35 mouse cellular contexts compared by ENCODE assay signal in the genomic region with DNA sequence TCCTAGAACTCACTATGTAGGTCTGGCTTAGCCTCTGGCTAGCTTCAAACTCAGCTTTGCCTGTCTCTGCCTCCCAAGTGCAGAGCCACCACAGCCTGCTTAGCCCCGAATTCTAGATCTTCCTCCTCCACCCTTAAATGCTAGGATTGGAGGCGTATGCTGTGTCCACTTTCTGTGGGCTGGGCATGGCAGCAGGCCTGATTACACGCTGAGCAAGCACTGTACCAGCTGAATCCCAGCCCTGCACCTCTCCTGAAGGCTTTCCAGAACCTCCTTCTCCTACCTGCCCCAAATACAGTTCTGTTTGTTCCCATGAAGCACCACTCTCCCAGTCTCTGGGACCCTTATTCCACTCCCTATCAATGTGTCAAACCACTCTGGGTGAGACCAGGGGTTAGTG.
"Had no signal": no experiment of that assay in that cellular context is flagged by ENCODE, and none has a peak within 500 bp of the region (broad histone marks: within the 10 kb centered on the region; RNA-seq: fewer than 3 reads in every experiment).

No protein-coding gene starts in this region.

- H3K27me3 ChIP-seq: heart, embryonic 12.5 days; heart, embryonic 13.5 days; heart, embryonic 15.5 days; hindbrain, embryonic 12.5 days; hindbrain, embryonic 13.5 days; hindbrain, embryonic 15.5 days; intestine, embryonic 15.5 days; kidney, embryonic 15.5 days had no signal

- DNase-seq: heart, postnatal 10 days; heart, postnatal 14 days; heart, postnatal 36 days; heart, postnatal 4 days; kidney, adult 11 months; kidney, adult 18-20 months; kidney, adult 2 months; kidney, adult 8-10 months; kidney, adult 9 months; kidney, postnatal 10 days; kidney, postnatal 14 days; kidney, postnatal 25 days; kidney, postnatal 36 days; kidney, postnatal 4 days; layer of hippocampus, adult 9-11 months; layer of hippocampus, postnatal 36 days had no signal

- H3K9me3 ChIP-seq: heart, embryonic 10.5 days; heart, embryonic 12.5 days; heart, embryonic 13.5 days; heart, embryonic 15.5 days; hindbrain, embryonic 12.5 days; hindbrain, embryonic 13.5 days; hindbrain, embryonic 15.5 days; intestine, embryonic 15.5 days; kidney, embryonic 15.5 days had no signal

- H3K27ac ChIP-seq: heart, embryonic 10.5 days; heart, embryonic 13.5 days; heart, embryonic 15.5 days; hindbrain, embryonic 10.5 days; hindbrain, embryonic 12.5 days; hindbrain, embryonic 13.5 days; hindbrain, embryonic 14.5 days; hindbrain, embryonic 15.5 days; hindbrain, postnatal 0 days; intestine, embryonic 15.5 days; kidney, embryonic 15.5 days; kidney, postnatal 0 days; layer of hippocampus, adult 2 months; left cerebral cortex, adult 2 months had no signal

- H3K4me1 ChIP-seq: heart, embryonic 10.5 days; heart, embryonic 12.5 days; heart, embryonic 13.5 days; heart, embryonic 15.5 days; hindbrain, embryonic 10.5 days; hindbrain, embryonic 12.5 days; hindbrain, embryonic 13.5 days; hindbrain, embryonic 15.5 days; intestine, embryonic 15.5 days; kidney, embryonic 15.5 days had no signal

- ATAC-seq: hindbrain, embryonic 16.5 days; hindbrain, postnatal 0 days; inflammation-experienced regulatory T-cells, adult 6 months; intestine, embryonic 15.5 days; intestine, postnatal 0 days had no signal

- H3K4me3 ChIP-seq: heart, embryonic 10.5 days; heart, embryonic 12.5 days; heart, embryonic 13.5 days; heart, embryonic 15.5 days; hindbrain, embryonic 10.5 days; hindbrain, embryonic 12.5 days; hindbrain, embryonic 13.5 days; hindbrain, embryonic 15.5 days; intestine, embryonic 15.5 days; kidney, embryonic 15.5 days; layer of hippocampus, adult 2 months; left cerebral cortex, adult 2 months had no signal

- H3K4me2 ChIP-seq: heart, embryonic 11.5 days; heart, embryonic 12.5 days; heart, embryonic 13.5 days; heart, embryonic 15.5 days; hindbrain, embryonic 12.5 days; hindbrain, embryonic 13.5 days; hindbrain, embryonic 14.5 days; hindbrain, embryonic 15.5 days; intestine, embryonic 15.5 days; kidney, embryonic 15.5 days had no signal

- H3K9ac ChIP-seq: heart, embryonic 12.5 days; heart, embryonic 13.5 days; heart, embryonic 15.5 days; hindbrain, embryonic 12.5 days; hindbrain, embryonic 13.5 days; hindbrain, embryonic 14.5 days; hindbrain, embryonic 15.5 days; intestine, embryonic 15.5 days; kidney, embryonic 15.5 days had no signal
